Mouse (Mus musculus) CH12.LX (cell line): ENCODE measurements around the gene Dhrs7b.
"Not testable (repeated sequence)": the region's sequence is repeated elsewhere in the genome, so short reads cannot be mapped to it uniquely, and the experiment has no call there.

Source experiments
- CTCF ChIP-seq, 2 experiments: IDR thresholded peaks in 1 of 2; conservative IDR thresholded peaks in 1 of 2; 2 replicates each; pipeline ENCODE4 v1.5.1; 2011 to 2012; ENCODE audit warnings: low read depth in 2 of 2, low read length in 2 of 2, improper control_type of control experiment in 1 of 2, inconsistent platforms in 1 of 2, mild to moderate bottlenecking in 1 of 2, moderate library complexity in 1 of 2
- ETS1 ChIP-seq: conservative IDR thresholded peaks from 2 replicates; pipeline ENCODE4 v1.6.1; 2012; ENCODE audit warnings: low read depth, mild to moderate bottlenecking, inconsistent platforms, low read length, improper control_type of control experiment, moderate library complexity
- MAX ChIP-seq: IDR thresholded peaks from 2 replicates; pipeline ENCODE4 v1.6.1; 2011; ENCODE audit warnings: low read length, improper control_type of control experiment
- MYC ChIP-seq: IDR thresholded peaks from 2 replicates; pipeline ENCODE4 v1.6.1; 2011; ENCODE audit warnings: low read depth, mild to moderate bottlenecking, improper control_type of control experiment, low read length
- POLR2AphosphoS2 ChIP-seq: IDR thresholded peaks from 2 replicates; pipeline ENCODE4 v1.6.1; 2011; ENCODE audit warnings: low read depth, low read length, improper control_type of control experiment
- USF1 ChIP-seq: IDR thresholded peaks from 2 replicates; pipeline ENCODE4 v1.6.1; 2014; ENCODE audit warnings: low read depth, mild to moderate bottlenecking, inconsistent platforms, low read length, improper control_type of control experiment
- ZMIZ1 ChIP-seq: IDR thresholded peaks from 2 replicates; pipeline ENCODE4 v1.6.1; 2012; ENCODE audit warnings: low read depth, mild to moderate bottlenecking, inconsistent platforms, low read length, improper control_type of control experiment

DNA sequence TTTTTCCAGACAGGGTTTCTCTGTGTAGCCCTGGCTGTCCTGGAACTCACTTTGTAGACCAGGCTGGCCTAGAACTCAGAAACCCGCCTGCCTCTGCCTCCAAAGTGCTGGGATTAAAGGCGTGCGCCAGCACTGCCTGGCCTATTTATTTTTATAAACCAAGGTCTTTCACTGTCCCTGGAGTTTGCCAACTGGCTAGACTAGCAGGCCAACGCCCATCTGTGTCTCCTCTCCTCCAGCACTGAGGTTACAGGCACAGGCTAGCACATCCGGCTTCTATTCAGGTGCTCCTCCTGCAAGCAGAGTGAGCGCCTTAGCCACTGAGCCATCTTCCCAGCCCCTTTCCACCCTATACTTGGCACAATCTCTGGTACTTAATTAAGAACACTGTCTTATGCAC, 39.0 kb downstream of the Dhrs7b start:
- TF ChIP-seq POLR2AphosphoS2; ETS1; ZMIZ1; CTCF (conservative IDR thresholded peaks at IDR 0.05 in 1 of 2, IDR thresholded peaks at IDR 0.05 in 1 of 2; ENCODE audit: low read depth in 2 of 2, low read length in 2 of 2); MYC; USF1; MAX: not testable (repeated sequence)
